Mouse (Mus musculus) hindbrain, embryonic 14.5 days (tissue): ENCODE measurements around the gene Lyrm7. TPM values are rescaled to one million over a fixed set of nuclear protein-coding genes. Genes with fewer than 3 reads are reported as not detected.

Source experiments
- ATAC-seq: fragments of 200-750 bp; cut with Nextera tagmentation; 2 replicates; pipeline ENCODE4 v1.8.0; 2017; ENCODE audit warnings: moderate number of reproducible peaks, mild to moderate bottlenecking, moderate TSS enrichment, moderate library complexity; ENCODE audit not compliant: low FRiP score
- DNase-seq: peaks from one replicate; pipeline ENCODE4 v3.0.0-alpha.2; 2015; ENCODE audit warnings: low spot score
- H3K27ac ChIP-seq: fragments of 300-500 bp; sonication (generic); 2 replicates; pipeline ENCODE4 v1.5.1; 2014; ENCODE audit warnings: mild to moderate bottlenecking, moderate library complexity
- H3K27me3 ChIP-seq: fragments of 300-500 bp; sonication (generic); 2 replicates; pipeline ENCODE4 v1.6.1; 2014; ENCODE audit warnings: mild to moderate bottlenecking, low read length, mixed read lengths; ENCODE audit not compliant: control insufficient read depth, insufficient read depth
- H3K36me3 ChIP-seq: fragments of 300-500 bp; sonication (generic); replicated peaks from 2 replicates; pipeline ENCODE4 v1.6.1; 2014; ENCODE audit not compliant: control insufficient read depth, insufficient read depth
- H3K4me1 ChIP-seq: fragments of 300-500 bp; sonication (generic); replicated peaks from 2 replicates; pipeline ENCODE4 v1.6.1; 2014; ENCODE audit warnings: antibody characterized with exemption, low read length, mixed read lengths; ENCODE audit not compliant: control insufficient read depth, insufficient read depth
- H3K4me2 ChIP-seq: fragments of 300-500 bp; sonication (generic); replicated peaks from 2 replicates; pipeline ENCODE4 v1.6.1; 2014; ENCODE audit warnings: mild to moderate bottlenecking, moderate library complexity
- H3K4me3 ChIP-seq: fragments of 300-500 bp; sonication (generic); replicated peaks from 2 replicates; pipeline ENCODE4 v1.5.1; 2014; ENCODE audit warnings: mild to moderate bottlenecking, low read length
- H3K9ac ChIP-seq: fragments of 300-500 bp; sonication (generic); 2 replicates; pipeline ENCODE4 v1.6.1; 2014
- H3K9me3 ChIP-seq: fragments of 300-500 bp; sonication (generic); 2 replicates; pipeline ENCODE4 v1.6.1; 2016; ENCODE audit warnings: low read length; ENCODE audit not compliant: control insufficient read depth
- WGBS: fragments of 180-500 bp; shearing (Covaris S2); extraction: QIAGEN DNeasy Blood & Tissue Kit; methylation state at CpG from one replicate; pipeline ENCODE4 v1.1.7; 2014; 5-methylcytosine and 5-hydroxymethylcytosine counted together
- polyA plus RNA-seq: library from polyadenylated mRNA; unstranded; fragments of >200 nt; fragmentation: Nextera tagmentation; extraction: Ambion mirVana; gene quantifications from 2 replicates; pipeline ENCODE4 v1.2.1, GENCODE M21; 2014

The Lyrm7 gene
- polyA plus RNA-seq: 11.8 and 12.6 TPM in 2 replicates

DNA sequence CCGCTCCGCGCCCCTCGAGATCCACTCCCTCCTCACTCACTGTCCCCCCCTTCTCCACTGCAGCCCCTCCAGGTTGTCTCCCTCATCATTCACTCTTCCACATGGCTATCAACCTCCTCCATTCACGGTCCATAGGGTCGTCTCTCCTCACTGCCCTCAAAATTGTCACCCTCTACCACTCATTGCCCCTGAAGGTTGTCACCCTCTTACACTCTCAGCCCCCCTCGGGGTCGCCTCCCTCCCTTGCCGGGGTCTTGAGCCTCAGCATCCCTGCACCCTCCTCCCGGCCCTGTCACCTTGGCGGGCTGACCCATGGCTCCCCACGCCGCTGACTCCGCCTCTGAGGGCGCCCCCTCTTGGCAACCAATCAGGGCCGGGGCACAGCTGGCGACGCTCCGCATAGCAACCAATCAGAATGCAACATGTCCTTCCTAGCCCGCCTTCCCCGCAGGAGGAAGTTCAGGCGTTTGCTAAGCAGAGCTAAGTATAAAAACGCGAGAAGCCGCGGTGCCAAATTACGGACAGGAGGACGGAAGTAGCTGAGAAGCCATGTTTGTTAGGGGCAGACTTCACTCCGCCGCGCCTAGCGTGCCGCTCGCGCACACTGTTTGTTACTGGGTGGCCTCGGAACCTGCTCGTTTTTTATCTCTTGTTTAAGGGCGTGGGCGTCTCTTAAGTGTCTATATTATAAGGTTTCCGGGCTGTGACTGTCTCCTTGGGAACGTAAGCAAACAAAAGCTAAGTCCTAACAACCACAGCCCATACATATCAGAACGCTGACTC, at the start of gene Lyrm7:
Gene Lyrm7, minus strand, starts transcription at position 661 of the 783 bp plus-strand sequence.
- under 1% methylated on average over 42 of the region's 42 CpGs for WGBS
- H3K27me3 ChIP-seq: no peaks in the 10 kb centered on the region
- peak within 1 kb of the TSS; percentile 74 for H3K9ac ChIP-seq
- no peaks in the 10 kb centered on the region for H3K36me3 ChIP-seq
- peak within 1 kb of the TSS; percentile 74 for H3K4me2 ChIP-seq
- H3K4me1 ChIP-seq: peaks cover 10% of the 10 kb centered on the region; the same call in 1 of the 2 replicates
- ATAC-seq: peak; percentile 98
- peak within 1 kb of the TSS; percentile 53 for H3K4me3 ChIP-seq
- no peaks in the 10 kb centered on the region for H3K9me3 ChIP-seq
- peak; percentile 95 for DNase-seq
- H3K27ac ChIP-seq: peak within 1 kb of the TSS; percentile 92

DNA sequence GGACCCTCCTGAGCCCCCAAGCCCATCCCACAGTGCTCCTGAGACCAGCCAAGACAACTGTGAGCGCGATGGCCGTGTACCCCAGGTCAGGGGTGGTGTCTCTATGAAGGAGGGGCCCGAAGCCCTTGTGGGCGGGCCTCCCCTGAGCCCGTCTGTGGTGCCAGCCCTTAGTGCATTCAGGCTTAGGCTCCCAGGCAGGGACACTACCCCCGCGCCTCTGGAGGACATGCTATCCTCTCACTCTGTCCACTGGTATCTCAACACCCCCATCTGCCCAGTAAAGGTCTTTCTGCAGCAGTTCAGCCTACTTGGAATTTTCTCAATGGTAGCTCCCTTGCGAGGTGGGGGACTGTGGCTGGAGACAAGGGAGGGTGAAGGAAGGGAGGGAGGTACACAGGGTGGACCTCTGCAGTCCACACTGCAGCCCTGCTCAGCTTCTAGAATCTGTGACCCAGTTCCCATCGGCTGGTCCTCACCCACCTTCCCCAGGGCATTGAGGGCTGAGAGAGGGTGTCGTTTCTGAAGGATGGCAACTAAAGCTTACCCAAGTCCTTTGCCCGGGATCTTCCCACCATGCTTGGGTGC, 49.5 kb upstream of the Lyrm7 start:
- H3K27me3 ChIP-seq: no peaks in the 10 kb centered on the region
- H3K36me3 ChIP-seq: peaks cover 29% of the 10 kb centered on the region
- no peak for DNase-seq

DNA sequence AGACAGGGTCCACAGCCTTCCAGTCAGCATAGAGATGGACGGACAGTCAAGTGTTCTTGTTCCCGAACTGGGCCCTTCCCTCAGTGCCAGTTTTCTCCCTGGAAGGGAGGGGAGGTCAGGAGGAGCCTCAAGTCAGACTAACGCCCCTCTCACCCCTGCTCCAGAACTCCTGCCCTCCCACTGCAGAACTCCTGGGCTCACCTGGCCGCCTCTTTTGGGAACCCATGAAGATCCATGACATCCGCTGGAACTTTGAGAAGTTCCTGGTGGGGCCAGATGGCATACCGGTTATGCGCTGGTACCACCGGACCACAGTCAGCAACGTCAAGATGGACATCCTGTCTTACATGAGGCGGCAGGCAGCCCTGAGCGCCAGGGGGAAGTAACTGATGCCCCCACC, 48.6 kb upstream of the Lyrm7 start:
- Histone ChIP-seq H3K27ac (no peak overlapping the region), H3K27me3 (no peaks in the 10 kb centered on the region), H3K9me3 (no peaks in the 10 kb centered on the region), H3K4me2 (no peak overlapping the region), H3K9ac (no peak overlapping the region), H3K36me3 (peaks cover 20% of the 10 kb centered on the region), H3K4me3 (no peak overlapping the region), H3K4me1 (no peaks in the 10 kb centered on the region)
- WGBS: 97% methylated on average over 11 of the region's 11 CpGs
- ATAC-seq (no peak), DNase-seq (no peak)

More for the DNA sequence above, 49.5 kb upstream of the Lyrm7 start:
- no peaks in the 10 kb centered on the region for H3K9me3 ChIP-seq
- no peak overlapping the region for H3K9ac ChIP-seq
- 85% methylated on average over 12 of the region's 12 CpGs for WGBS
- no peak for ATAC-seq
- no peak overlapping the region for H3K4me2 ChIP-seq
- H3K27ac ChIP-seq: no peak overlapping the region
- no peak overlapping the region for H3K4me3 ChIP-seq
- no peaks in the 10 kb centered on the region for H3K4me1 ChIP-seq

DNA sequence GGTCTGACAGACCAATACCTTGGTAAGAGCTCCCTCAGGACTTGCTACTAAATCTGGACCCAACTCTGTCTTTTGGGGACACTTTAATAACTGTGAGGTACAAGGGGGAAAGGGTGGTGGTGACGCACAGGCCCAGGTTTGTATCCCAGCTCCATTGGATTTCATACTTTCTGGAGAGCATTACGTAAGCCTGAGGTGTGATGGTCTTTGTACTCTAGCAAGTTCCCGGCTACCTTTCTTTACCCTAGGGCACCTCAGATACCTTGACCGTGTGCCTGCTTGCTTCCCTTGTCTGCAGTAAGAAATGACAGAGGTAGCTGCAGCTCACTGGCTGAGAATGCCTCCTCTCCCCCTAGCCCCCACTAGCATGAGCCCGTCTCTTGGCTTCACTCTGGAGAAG, 46.5 kb upstream of the Lyrm7 start:
- H3K9ac ChIP-seq: no peak overlapping the region
- WGBS: 92% methylated on average over 5 of the region's 5 CpGs
- H3K4me3 ChIP-seq: no peak overlapping the region
- no peaks in the 10 kb centered on the region for H3K9me3 ChIP-seq
- H3K27ac ChIP-seq: no peak overlapping the region
- ATAC-seq: no peak
- H3K4me1 ChIP-seq: peaks cover 9% of the 10 kb centered on the region
- H3K27me3 ChIP-seq: no peaks in the 10 kb centered on the region; the same call in 1 of the 2 replicates
- DNase-seq: no peak
- H3K4me2 ChIP-seq: no peak overlapping the region
- H3K36me3 ChIP-seq: peaks cover 19% of the 10 kb centered on the region

DNA sequence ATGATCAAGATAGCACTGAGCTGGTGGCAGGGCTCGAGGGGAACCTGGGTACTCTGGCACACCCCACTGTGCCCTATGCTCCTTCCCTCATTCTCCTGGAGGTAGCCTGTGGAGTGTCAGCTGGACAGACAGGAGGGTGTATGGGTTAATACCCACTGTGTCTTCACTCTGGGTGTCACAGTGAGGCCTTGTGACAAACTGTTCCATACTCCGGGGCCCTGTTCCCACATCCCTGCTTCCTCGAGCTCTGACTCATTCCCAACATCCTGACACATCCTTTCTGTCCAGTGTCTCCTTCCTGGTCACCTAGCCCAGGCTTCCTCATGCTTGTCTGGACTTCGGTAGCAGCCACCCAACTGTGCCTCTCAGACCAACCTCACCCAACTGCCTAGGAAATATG, 45.8 kb upstream of the Lyrm7 start:
- 84% methylated on average over 4 of the region's 4 CpGs for WGBS
- no peak overlapping the region for H3K9ac ChIP-seq
- H3K4me1 ChIP-seq: peaks cover 11% of the 10 kb centered on the region
- H3K4me2 ChIP-seq: no peak overlapping the region
- no peaks in the 10 kb centered on the region for H3K9me3 ChIP-seq
- H3K4me3 ChIP-seq: no peak overlapping the region
- H3K36me3 ChIP-seq: peaks cover 19% of the 10 kb centered on the region
- ATAC-seq (no peak), DNase-seq (no peak)
- H3K27me3 ChIP-seq: no peaks in the 10 kb centered on the region; the same call in 1 of the 2 replicates
- H3K27ac ChIP-seq: no peak overlapping the region

DNA sequence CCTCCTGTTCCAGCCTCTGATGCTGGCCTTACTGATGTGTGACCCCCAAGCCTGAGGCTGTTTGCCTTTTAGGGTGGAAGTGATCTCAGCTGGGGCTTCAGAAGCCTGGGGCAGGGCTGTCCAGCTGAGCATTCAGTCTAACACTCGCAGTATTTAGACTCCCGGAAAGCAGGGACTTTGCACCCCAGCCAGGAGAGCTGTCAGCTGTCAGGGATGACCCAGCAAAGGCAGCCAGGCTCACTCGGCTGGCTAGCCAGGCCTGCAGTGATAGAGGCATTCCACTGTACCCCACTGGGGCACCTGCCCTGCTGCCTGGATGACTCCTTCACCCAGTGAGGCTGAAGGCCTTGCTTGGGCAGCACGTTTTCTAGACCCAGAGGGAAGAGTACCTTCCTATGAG, 45.2 kb upstream of the Lyrm7 start:
- peaks cover 11% of the 10 kb centered on the region for H3K4me1 ChIP-seq
- no peaks in the 10 kb centered on the region for H3K9me3 ChIP-seq
- H3K4me3 ChIP-seq: no peak overlapping the region
- DNase-seq (no peak), ATAC-seq (no peak)
- no peak overlapping the region for H3K27ac ChIP-seq
- WGBS: 72% methylated on average over 4 of the region's 4 CpGs
- H3K36me3 ChIP-seq: peaks cover 18% of the 10 kb centered on the region
- H3K27me3 ChIP-seq: no peaks in the 10 kb centered on the region; the same call in 1 of the 2 replicates
- H3K9ac ChIP-seq: no peak overlapping the region
- no peak overlapping the region for H3K4me2 ChIP-seq

DNA sequence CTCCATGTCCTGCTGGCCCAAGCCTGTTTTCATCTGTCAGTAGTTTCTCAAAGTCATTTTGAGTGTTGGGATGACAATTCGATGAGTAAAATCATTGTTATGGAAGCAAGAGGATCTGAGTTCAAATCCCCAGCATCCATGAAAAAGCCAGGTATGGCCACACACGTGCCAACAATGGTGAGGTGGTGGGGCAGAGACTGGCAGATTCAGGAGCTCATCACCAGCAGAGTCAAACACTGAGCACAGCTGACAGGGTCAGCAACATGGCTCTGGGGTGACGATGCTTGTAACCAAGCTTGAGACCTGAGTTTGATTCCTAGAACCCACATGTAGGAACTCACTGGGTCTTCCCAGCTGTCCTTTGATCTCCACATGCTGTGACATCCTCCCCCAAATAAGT, 44.4 kb upstream of the Lyrm7 start:
- Histone ChIP-seq H3K4me3 (no peak overlapping the region), H3K9me3 (no peaks in the 10 kb centered on the region), H3K9ac (no peak overlapping the region), H3K4me2 (no peak overlapping the region), H3K4me1 (peaks cover 11% of the 10 kb centered on the region), H3K27me3 (no peaks in the 10 kb centered on the region; the same call in 1 of the 2 replicates), H3K27ac (no peak overlapping the region), H3K36me3 (0 out of 2 replicates have a peak, but pooled peaks cover 10% of the 10 kb centered on the region)
- ATAC-seq: no peak
- 77% methylated on average over 3 of the region's 3 CpGs for WGBS
- no peak for DNase-seq

DNA sequence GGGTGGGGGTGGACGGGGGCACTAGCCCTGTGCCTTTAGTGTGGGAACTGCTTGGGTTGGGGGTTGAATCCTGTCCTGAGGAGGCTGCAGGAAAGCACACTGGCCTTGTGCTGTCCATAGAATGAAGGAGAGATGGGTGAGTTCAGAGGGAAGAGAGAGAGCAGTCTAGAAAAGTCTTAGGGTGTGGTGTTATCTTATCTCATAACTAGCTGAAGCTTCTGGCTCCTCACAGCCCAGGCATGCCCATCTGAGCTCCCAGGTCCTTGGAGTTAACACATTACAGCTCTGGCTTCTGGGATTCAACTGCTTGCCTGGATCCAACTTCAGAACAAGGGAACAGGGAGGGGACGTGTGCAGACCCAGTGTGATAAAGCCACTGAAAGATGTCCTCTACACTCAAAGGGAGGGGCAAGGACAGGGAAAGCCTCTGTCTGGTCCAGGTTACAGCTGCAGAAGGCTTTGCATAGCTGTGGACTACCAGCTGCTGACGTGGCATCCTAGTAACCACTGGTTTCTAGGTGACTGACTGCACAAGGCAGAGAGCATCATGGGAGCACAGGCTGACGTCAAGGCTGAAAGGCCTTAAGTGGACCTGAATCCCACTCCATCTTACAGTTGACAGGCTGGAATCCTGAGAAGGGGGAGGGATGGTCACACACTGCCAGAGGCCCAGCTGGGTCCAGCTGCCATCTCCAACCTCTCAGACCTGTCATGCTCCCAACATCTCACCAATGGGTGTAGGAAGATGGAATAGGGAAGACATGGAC, 43.4 kb upstream of the Lyrm7 start:
- Histone ChIP-seq H3K9me3 (no peaks in the 10 kb centered on the region), H3K4me2 (peak overlapping the region; percentile 86; the same call in 1 of the 2 replicates), H3K9ac (no peak overlapping the region), H3K36me3 (0 out of 2 replicates have a peak, but pooled peaks cover 5% of the 10 kb centered on the region), H3K27ac (no peak overlapping the region), H3K27me3 (no peaks in the 10 kb centered on the region; the same call in 1 of the 2 replicates), H3K4me1 (peaks cover 11% of the 10 kb centered on the region), H3K4me3 (no peak overlapping the region)
- ATAC-seq (peak; percentile 51; the same call in 1 of the 2 replicates), DNase-seq (no peak)
- WGBS: 36% methylated on average over 4 of the region's 4 CpGs

DNA sequence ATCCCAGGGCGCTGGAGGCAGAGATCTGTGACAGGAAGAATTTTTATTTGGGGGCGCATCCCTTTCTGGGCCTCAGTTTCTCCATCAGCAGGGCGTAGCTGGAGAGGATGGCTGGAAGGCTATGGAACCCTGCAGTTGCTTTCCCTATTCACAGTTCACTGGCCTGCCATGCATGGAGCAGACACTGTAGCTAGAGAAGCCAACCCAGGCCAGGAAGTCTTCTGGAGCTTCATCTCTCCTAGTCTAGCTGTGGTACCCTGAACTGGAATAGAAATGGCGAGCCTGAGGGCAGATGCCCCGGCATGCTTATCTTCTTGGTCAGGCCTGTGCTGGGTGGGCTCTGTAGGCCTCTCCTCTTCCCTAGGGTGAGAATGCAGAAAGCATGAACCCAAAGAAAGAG, 42.6 kb upstream of the Lyrm7 start:
- Histone ChIP-seq H3K4me2 (peak overlapping the region; percentile 86), H3K36me3 (no peaks in the 10 kb centered on the region), H3K9ac (peak overlapping the region; percentile 58; the same call in 1 of the 2 replicates), H3K4me1 (peaks cover 11% of the 10 kb centered on the region), H3K4me3 (peak overlapping the region; percentile 43), H3K27me3 (no peaks in the 10 kb centered on the region; the same call in 1 of the 2 replicates), H3K9me3 (no peaks in the 10 kb centered on the region), H3K27ac (no peak overlapping the region)
- ATAC-seq (no peak), DNase-seq (no peak)
- WGBS: 77% methylated on average over 5 of the region's 5 CpGs
